In the genomic region with DNA sequence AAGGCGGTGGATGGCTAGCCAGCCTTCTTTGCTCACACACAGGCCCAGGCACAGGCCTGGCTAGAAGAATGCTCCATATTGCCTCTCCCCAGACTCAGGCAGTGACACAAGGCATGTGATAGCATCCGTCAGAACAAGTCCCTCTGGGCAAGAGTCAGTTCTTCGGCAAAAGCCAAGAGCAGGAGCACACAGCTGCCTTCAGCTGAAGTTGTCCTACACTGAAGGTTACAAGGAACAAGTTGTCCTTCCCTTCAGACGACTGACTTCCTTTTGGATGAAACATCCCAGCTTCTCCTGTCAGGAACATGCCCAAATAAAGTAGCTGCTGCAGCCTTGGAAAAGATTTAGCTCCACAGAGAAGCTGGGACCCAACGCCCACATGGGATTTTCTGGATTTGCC, we compare ENCODE assay signal across 8 mouse cellular contexts.
DNase-seq lines count a peak whose midpoint lies in the region; ATAC-seq and TF ChIP-seq lines count a peak whose summit lies in the region.
"Had no signal": no experiment of that assay in that cellular context is flagged by ENCODE, and none has a peak within 500 bp of the region (broad histone marks: within the 10 kb centered on the region; RNA-seq: fewer than 3 reads in every experiment).

No protein-coding gene starts in this region.

- H3K4me2 ChIP-seq in embryonic facial prominence, embryonic 12.5 days (replicated peaks), result peak overlapping the region; percentile 46; the same call in 1 of the 2 replicates
- peak overlapping the region; percentile 54 for H3K4me2 ChIP-seq in lung, embryonic 15.5 days

- ATAC-seq in embryonic facial prominence, embryonic 12.5 days (ENCODE audit: insufficient number of reproducible peaks, insufficient read depth, low FRiP score, low TSS enrichment), result no peak
- 0 out of 2 replicates have a peak, but pooled peaks have one; percentile 11 for ATAC-seq in lung, embryonic 15.5 days (ENCODE audit: borderline replicate concordance, extremely low read depth, low FRiP score, low TSS enrichment)

- no peak for TF ChIP-seq CTCF in thymus, adult 2 months (IDR thresholded peaks at IDR 0.05; ENCODE audit: borderline replicate concordance, control insufficient read depth, extremely low read depth, insufficient read depth, low read length, poor library complexity)

- no peaks in the 10 kb centered on the region for H3K9me3 ChIP-seq in ES-E14 (ENCODE audit: control insufficient read depth, insufficient read depth, low read depth, low read length)
- no peaks in the 10 kb centered on the region for H3K9me3 ChIP-seq in embryonic facial prominence, embryonic 12.5 days
- no peaks in the 10 kb centered on the region for H3K9me3 ChIP-seq in lung, embryonic 15.5 days
- H3K9me3 ChIP-seq: hindbrain, embryonic 13.5 days had no signal

- peaks cover 5 to 17% of the 10 kb centered on the region in 2 experiments; a peak in 2 of 4 replicates for H3K4me1 ChIP-seq in ES-E14 (ENCODE audit: control insufficient read depth in 2 of 2, insufficient read depth in 2 of 2, low read length in 2 of 2, poor library complexity in 1 of 2)
- no peaks in the 10 kb centered on the region for H3K4me1 ChIP-seq in embryonic facial prominence, embryonic 12.5 days
- peaks cover 40% of the 10 kb centered on the region for H3K4me1 ChIP-seq in lung, embryonic 15.5 days
- H3K4me1 ChIP-seq in thymus, adult 2 months (replicated peaks; ENCODE audit: control insufficient read depth, insufficient read depth, low read length), result peaks cover 8% of the 10 kb centered on the region

- no peak overlapping the region for H3K4me3 ChIP-seq in ES-E14 (ENCODE audit: insufficient read depth in 1 of 2, low read depth in 1 of 2, low read length in 2 of 2, poor library complexity in 1 of 2, severe bottlenecking in 1 of 2)
- H3K4me3 ChIP-seq in embryonic facial prominence, embryonic 12.5 days, result no peak overlapping the region; the same call in 1 of the 2 replicates
- H3K4me3 ChIP-seq in lung, embryonic 15.5 days, result no peak overlapping the region
- no peak overlapping the region for H3K4me3 ChIP-seq in thymus, adult 2 months (ENCODE audit: control insufficient read depth, insufficient read depth, low read length)
- H3K4me3 ChIP-seq: hindbrain, embryonic 13.5 days had no signal

- 70% methylated on average over 5 of the region's 5 CpGs for WGBS in embryonic facial prominence, embryonic 12.5 days
- 46% methylated on average over 5 of the region's 5 CpGs for WGBS in lung, embryonic 15.5 days
- 87% methylated on average over 5 of the region's 5 CpGs for WGBS in thymus, adult 2 months

- in situ Hi-C loops in ES-E14 (cut with MboI; ENCODE audit: low sequenced_read_pairs in 2 of 2, unreplicated experiment in 2 of 2), result no loop called here

- no peaks in the 10 kb centered on the region for H3K36me3 ChIP-seq in ES-E14 (ENCODE audit: control insufficient read depth, insufficient read depth, low read length, poor library complexity, severe bottlenecking)
- no peaks in the 10 kb centered on the region for H3K36me3 ChIP-seq in embryonic facial prominence, embryonic 12.5 days
- H3K36me3 ChIP-seq in lung, embryonic 15.5 days, result no peaks in the 10 kb centered on the region
- H3K36me3 ChIP-seq in thymus, adult 2 months (ENCODE audit: control insufficient read depth, insufficient read depth, low read length), result no peaks in the 10 kb centered on the region
- H3K36me3 ChIP-seq: hindbrain, embryonic 13.5 days had no signal

- peak overlapping the region; percentile 34; the same call in 1 of the 2 replicates for H3K27ac ChIP-seq in ES-E14 (ENCODE audit: insufficient read depth, low read depth, low read length, poor library complexity, severe bottlenecking)
- H3K27ac ChIP-seq in embryonic facial prominence, embryonic 12.5 days, result 0 out of 2 replicates have a peak overlapping the region, but pooled peaks have one; percentile 74
- H3K27ac ChIP-seq in lung, embryonic 15.5 days, result peak overlapping the region; percentile 93
- H3K27ac ChIP-seq in thymus, adult 2 months (ENCODE audit: control insufficient read depth, insufficient read depth, low read length), result no peak overlapping the region
- H3K27ac ChIP-seq: hindbrain, embryonic 13.5 days had no signal

- DNase-seq in ES-E14 (ENCODE audit: low read depth, low spot score), result no peak
- DNase-seq in heart, postnatal 4 days, result peak; percentile 40
- no peak for DNase-seq in thymus, postnatal 36 days
- DNase-seq in thymus, adult 2 months, result no peak
- DNase-seq in cerebellum, postnatal 14 days, result no peak

- H3K9ac ChIP-seq in ES-E14 (ENCODE audit: insufficient read depth, low read depth, low read length, poor library complexity, severe bottlenecking), result peak overlapping the region; percentile 1; the same call in 1 of the 2 replicates
- no peak overlapping the region for H3K9ac ChIP-seq in embryonic facial prominence, embryonic 12.5 days
- H3K9ac ChIP-seq in lung, embryonic 15.5 days, result no peak overlapping the region

- no peaks in the 10 kb centered on the region for H3K27me3 ChIP-seq in embryonic facial prominence, embryonic 12.5 days
- no peaks in the 10 kb centered on the region for H3K27me3 ChIP-seq in lung, embryonic 15.5 days
- no peaks in the 10 kb centered on the region for H3K27me3 ChIP-seq in thymus, adult 2 months (ENCODE audit: control insufficient read depth, insufficient read depth, low read length)
- H3K27me3 ChIP-seq: hindbrain, embryonic 13.5 days had no signal

- no peak for TF ChIP-seq POLR2A in thymus, adult 2 months (IDR thresholded peaks at IDR 0.05; ENCODE audit: control insufficient read depth, extremely low read depth, insufficient read depth, low read length, poor library complexity)

TF ChIP-seq in ES-E14, 5 proteins besides CTCF, POLR2A, EP300 and RAD21:
- TF ChIP-seq CHD2 (IDR thresholded peaks at IDR 0.05; ENCODE audit: low read depth, low read length), result no peak
- TF ChIP-seq HCFC1 (IDR thresholded peaks at IDR 0.05; ENCODE audit: borderline replicate concordance, insufficient read depth, low read length), result no peak
- no peak for TF ChIP-seq MAFK (IDR thresholded peaks at IDR 0.05; ENCODE audit: insufficient read depth, low read depth, low read length)
- TF ChIP-seq ZNF384 (IDR thresholded peaks at IDR 0.05; ENCODE audit: low read depth, low read length), result no peak
